Mouse (Mus musculus) kidney, postnatal 36 days (tissue): Measurements from ENCODE around the gene Golgb1.

Experiments
- DNase-seq, 2 experiments: peaks; one replicate each; pipeline ENCODE4 v3.0.0; 2021 to 2022; ENCODE audit warnings: mixed read lengths in 2 of 2

Gene Golgb1

GRCm38 (mm10) chr16:36946459-36947159 lies 71.7 kb downstream of the Golgb1 start:
- DNase-seq: no peak

- DNase-seq: no peak
Measured at GRCm38 (mm10) chr16:36947646-36948197, 72.8 kb downstream of the Golgb1 start.

GRCm38 (mm10) chr16:36949614-36950336 lies 74.8 kb downstream of the Golgb1 start:
- no peak for DNase-seq

- DNase-seq: peak in 1 of 2 experiments; percentile 9
Measured at GRCm38 (mm10) chr16:36951029-36951428, 76.1 kb downstream of the Golgb1 start.

- DNase-seq: no peak
Measured at GRCm38 (mm10) chr16:36955106-36955505, 80.2 kb downstream of the Golgb1 start.

GRCm38 (mm10) chr16:36963415-36963814 lies 88.5 kb downstream of the Golgb1 start:
- no peak for DNase-seq

- no peak for DNase-seq
Measured at GRCm38 (mm10) chr16:36979127-36979526, 104.2 kb downstream of the Golgb1 start.
